Mouse (Mus musculus): ENCODE measurements around the gene Zscan21.
"Not testable (repeated sequence)": the region's sequence is repeated elsewhere in the genome, so short reads cannot be mapped to it uniquely, and the experiment has no call there.

The Zscan21 gene

GRCm38 (mm10) chr5:138116255-138117198 is at the start of gene Zscan21:
Gene Zscan21, plus strand, starts transcription at chr5:138116903.
- peak; percentile 86 for DNase-seq (ENCODE audit: low read depth)

DNA sequence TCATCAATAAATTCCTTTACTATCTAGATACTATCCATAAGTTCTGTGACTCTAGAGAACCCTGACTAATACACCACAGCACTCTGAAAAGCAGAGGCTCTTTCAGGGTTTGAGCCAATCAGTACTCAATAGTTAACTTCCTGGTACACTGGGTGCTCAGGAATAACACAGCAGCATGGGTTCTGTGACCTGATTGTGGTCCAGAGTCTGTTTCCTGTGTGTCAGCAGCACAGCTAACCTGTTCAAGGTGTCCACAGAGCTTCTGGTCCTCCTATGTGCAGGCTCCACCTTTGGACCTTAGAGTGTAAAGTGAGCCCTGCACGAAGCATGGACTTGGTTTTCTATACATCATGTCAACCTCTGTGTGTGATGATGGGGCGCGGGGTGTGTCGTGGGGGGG is 42.9 kb upstream of the Zscan21 start:
- no peak for DNase-seq (ENCODE audit: low read depth)

- no peak for DNase-seq (ENCODE audit: low read depth)
Measured at GRCm38 (mm10) chr5:138075684-138076083, 41.0 kb upstream of the Zscan21 start.

- no peak for DNase-seq (ENCODE audit: low read depth)
Measured at GRCm38 (mm10) chr5:138076148-138076547, 40.6 kb upstream of the Zscan21 start.

DNA sequence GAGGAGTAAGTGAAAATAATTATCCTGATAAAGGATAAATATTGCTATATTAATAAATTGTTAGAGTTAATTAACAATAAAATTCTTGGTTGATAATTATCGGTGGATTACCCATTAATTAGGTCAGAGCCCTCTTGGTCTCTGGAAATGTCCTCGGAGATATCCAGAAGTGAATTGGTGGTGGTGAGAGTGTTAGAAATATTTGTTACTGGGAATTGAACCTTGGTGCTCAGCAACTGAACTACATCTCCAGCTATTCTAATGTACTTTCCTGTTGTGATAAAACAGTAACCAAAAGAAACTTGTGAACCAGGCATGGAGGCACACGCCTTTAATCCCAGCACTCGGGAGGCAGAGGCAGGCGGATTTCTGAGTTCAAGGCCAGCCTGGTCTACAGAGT is 36.2 kb upstream of the Zscan21 start:
- DNase-seq (ENCODE audit: low read depth) = no peak

- DNase-seq (ENCODE audit: low read depth) = no peak
Measured at GRCm38 (mm10) chr5:138081446-138081845, 35.3 kb upstream of the Zscan21 start.

GRCm38 (mm10) chr5:138083318-138083900 is 33.3 kb upstream of the Zscan21 start:
- no peak for DNase-seq (ENCODE audit: low read depth)

GRCm38 (mm10) chr5:138083936-138084335 is 32.8 kb upstream of the Zscan21 start:
- no peak for DNase-seq (ENCODE audit: low read depth)

DNA sequence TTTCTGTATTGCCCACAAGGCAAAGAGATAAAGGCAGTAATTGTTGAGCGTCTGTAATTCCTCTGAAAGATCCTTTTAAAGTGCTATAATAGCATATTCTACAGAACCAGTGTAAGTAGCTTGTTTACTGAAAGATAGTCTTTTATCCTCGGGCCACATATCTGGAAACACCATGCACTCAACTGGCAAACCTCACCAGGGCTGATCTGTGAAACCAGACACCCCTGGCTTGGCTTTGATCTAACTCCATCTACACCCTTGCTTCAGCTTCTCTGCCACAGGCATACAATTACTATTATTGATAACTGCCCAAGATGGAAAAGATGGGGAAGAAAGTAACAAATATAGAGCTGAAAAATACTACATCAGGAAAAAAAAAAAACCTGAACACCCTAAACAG is 32.2 kb upstream of the Zscan21 start:
- peak; percentile 7 for DNase-seq (ENCODE audit: low read depth)

GRCm38 (mm10) chr5:138084996-138085395 is 31.7 kb upstream of the Zscan21 start, which contains the start of gene Zkscan1:
Gene Zkscan1, plus strand, starts transcription at chr5:138085084.
- DNase-seq (ENCODE audit: low read depth) = peak; percentile 82

DNA sequence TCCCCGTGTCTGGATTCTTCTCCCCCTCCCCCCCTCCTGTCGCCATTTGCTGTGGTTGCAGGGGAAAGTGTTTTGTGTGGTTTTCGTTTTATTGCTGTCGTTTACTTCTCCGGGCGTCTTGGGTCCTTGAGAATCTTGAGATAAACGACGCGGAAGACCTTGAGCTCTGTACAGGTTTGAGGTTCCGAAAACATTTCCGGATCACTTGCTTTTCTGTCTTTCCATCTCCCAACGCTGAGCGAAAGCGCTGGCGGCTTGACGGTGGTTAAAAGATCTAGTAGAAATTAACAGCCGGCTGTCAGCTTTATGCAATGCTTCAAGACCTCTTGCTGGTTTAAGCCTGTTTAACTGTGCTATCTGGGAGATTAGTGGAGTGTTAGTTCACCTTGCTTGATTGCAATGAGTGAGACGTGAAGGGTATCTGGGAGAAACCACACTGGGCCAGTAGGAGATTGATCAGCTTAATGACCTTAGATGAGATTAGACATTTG is 31.2 kb upstream of the Zscan21 start:
- peak; percentile 19 for DNase-seq (ENCODE audit: low read depth)

DNA sequence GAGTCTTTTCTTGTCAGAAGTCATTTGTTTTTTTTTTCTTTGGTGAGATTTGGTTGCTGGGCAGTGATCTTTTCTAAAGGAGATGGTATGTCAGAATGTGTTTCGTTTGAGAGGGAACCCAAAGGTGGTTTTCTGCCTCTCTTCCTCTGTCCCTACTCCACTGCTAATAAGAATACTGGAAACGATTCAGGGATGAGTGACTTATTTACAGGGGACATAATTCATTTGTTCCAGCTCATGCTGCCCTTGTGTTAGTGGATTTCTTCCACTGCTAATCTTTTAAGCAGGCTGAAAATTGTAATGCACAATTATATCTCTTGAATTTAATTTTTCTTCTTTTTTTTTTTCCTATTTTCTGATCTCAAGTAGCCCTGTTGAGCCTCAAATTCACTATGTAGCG is 29.9 kb upstream of the Zscan21 start:
- DNase-seq (ENCODE audit: low read depth) = no peak

DNA sequence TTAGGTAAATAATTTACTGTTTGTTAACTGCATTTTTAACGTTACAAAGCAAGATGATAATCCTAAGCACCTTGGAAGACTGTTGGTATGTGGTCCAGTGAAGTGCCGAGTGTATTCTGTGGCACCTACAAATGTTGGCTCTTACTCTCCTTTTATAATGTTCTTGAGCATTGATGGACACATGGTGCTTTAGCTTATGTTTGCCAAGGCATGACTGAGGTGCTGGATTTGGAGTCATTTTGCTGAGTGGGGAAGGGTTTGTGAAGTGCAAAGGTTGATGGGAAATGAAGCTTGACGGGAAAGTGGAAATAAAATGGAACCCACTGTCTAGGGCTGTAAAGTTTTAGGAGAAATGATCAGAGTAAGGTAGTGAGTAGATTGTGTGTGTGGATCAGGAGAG is 28.3 kb upstream of the Zscan21 start:
- DNase-seq (ENCODE audit: low read depth) = no peak

GRCm38 (mm10) chr5:138089108-138089551 is 27.6 kb upstream of the Zscan21 start:
- DNase-seq (ENCODE audit: low read depth) = no peak

GRCm38 (mm10) chr5:138090271-138090670 is 26.4 kb upstream of the Zscan21 start:
- DNase-seq (ENCODE audit: low read depth) = no peak

DNA sequence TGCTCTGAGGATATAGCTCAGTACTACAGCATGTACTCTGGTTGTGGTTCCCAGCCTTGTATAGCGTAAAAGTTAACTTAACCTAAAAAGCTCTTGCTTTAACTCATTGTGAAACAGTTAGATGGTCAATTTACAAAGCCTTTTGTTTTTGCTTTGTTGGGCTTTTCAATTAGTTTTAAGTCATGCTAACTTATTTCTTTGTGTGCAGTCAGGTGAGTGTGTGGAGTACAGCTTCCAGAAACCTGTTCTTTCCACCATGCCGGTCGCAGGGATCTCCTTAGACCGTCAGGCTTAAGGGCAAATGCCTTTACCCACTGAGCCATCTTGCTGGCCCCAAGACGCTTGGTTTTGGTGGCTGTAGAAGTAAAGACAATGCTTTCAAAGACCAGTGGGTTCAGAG is 26.0 kb upstream of the Zscan21 start:
- DNase-seq (ENCODE audit: low read depth) = no peak

DNA sequence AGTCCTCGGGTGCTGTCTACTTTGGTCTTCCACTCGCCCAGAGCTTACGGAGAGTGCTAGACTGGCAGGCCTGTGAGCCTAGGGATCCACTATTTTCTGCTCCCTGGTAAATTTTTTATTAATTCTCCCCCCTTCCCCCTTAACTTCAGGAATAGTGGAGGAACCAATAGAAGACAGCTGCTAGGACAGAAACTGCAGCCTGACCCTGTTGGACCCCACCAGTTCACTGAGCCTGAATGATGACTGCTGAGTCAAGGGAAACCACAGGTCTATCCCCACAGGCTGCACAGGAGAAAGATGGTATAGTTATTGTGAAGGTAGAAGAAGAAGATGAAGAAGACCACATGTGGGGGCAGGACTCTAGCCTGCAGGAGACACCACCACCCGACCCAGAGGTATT is 23.9 kb upstream of the Zscan21 start:
- DNase-seq (ENCODE audit: low read depth) = no peak

GRCm38 (mm10) chr5:138094474-138094873 is 22.2 kb upstream of the Zscan21 start:
- DNase-seq (ENCODE audit: low read depth) = no peak

DNA sequence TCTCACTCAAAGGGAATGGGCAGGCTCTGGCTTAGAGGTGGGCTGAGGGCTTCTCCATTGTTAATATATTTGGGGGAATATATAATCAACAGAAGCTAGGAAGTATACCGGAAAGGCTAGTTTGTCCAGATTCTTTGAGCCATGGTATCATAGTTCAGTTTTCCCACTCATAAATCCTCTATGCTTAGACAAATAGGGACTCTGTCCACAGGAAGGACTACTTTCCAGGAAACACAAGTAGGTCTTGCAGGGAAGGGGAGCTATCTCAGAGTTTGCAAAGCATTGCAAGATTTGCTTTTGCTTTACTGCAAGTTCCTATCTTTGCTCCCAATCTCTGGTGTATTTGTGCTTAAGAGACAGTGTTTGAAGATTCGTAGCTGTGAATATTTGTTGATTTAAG is 11.7 kb upstream of the Zscan21 start:
- no peak for DNase-seq (ENCODE audit: low read depth)

DNA sequence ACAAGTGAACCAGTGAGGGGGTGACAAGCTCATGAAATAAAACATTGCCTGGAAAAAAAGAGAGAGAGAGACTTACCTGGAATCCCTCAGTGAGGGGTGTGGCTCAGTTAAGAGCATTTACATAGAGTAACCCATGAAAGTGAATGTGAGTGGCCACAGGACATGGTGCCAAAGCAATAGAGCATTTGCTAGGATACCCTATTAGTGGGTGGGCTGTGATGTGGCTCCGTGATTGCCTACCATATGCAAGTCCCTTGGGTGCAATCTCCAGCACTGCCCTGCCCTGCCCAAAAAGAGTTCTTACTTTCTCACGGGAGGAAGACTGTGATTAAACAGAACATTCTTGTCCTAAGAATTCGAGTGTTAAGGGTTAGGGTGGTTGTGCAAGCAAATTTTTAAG is 9.6 kb upstream of the Zscan21 start:
- DNase-seq (ENCODE audit: low read depth) = no peak

DNA sequence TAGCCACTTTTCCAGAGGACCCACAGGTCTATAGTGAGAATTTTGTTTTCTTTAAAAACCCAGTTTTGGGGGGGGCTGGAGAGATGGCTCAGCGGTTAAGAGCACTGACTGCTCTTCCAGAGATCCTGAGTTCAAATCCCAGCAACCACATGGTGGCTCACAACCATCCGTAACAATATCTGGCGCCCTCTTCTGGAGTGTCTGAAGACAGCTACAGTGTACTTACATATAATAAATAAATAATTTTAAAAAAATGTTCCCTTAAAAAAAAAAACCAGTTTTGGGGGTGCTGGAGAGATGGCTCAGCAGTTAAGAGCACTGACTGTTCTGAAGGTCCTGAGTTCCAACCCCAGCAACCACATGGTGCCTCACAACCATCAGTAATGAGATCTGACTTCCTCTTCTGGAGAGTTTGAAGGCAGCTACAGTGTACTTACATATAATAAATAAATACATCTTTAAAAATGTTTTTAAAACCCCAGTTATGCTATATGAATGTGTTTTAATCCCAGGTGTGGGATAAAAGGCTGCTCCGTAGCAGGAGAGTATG is 6.8 kb upstream of the Zscan21 start:
- DNase-seq (ENCODE audit: low read depth) = not testable (repeated sequence)

GRCm38 (mm10) chr5:138117199-138118015 is 704 bp downstream of the Zscan21 start:
- DNase-seq (ENCODE audit: low read depth) = no peak
